Mouse (Mus musculus) thymus, postnatal 0 days (tissue): ENCODE data around the gene Ppp4r1. TPM values are rescaled to one million over a fixed set of nuclear protein-coding genes. Genes with fewer than 3 reads are reported as not detected.
A peak's percentile ranks its signal among the peaks of the same experiment; 100 is the strongest.

ENCODE experiments used
- DNase-seq: peaks from one replicate; pipeline ENCODE4 v3.0.0-alpha.2; 2015; ENCODE audit warnings: low spot score
- polyA plus RNA-seq: library from polyadenylated mRNA; unstranded; fragments of >200 nt; fragmentation: Nextera tagmentation; extraction: Ambion mirVana; gene quantifications from 2 replicates; pipeline ENCODE4 v1.2.1, GENCODE M21; 2015

The Ppp4r1 gene
- polyA plus RNA-seq, 1 experiment from 2014 or later: 19.1 TPM

- DNase-seq: peak; percentile 7
These were observed 10.1 kb upstream of the Ppp4r1 start, which contains the start of gene Rab31 for GRCm38 (mm10) chr17:65771951-65772934. Rab31 (minus strand) TSS chr17:65772752.

- no peak for DNase-seq
These were observed 8.8 kb upstream of the Ppp4r1 start for GRCm38 (mm10) chr17:65773617-65774016.

- DNase-seq: no peak
These were observed 7.9 kb upstream of the Ppp4r1 start for GRCm38 (mm10) chr17:65774439-65774838.

GRCm38 (mm10) chr17:65776228-65776627 lies 6.1 kb upstream of the Ppp4r1 start:
- DNase-seq: no peak

GRCm38 (mm10) chr17:65777461-65777860 lies 4.9 kb upstream of the Ppp4r1 start:
- no peak for DNase-seq

GRCm38 (mm10) chr17:65780970-65781369 lies 1.4 kb upstream of the Ppp4r1 start:
- no peak for DNase-seq

- DNase-seq: peak; percentile 73
These were observed 1.1 kb downstream of the Ppp4r1 start for GRCm38 (mm10) chr17:65783182-65784161.

- DNase-seq: peak; percentile 7
These were observed 2.3 kb downstream of the Ppp4r1 start for GRCm38 (mm10) chr17:65784610-65785140.

- no peak for DNase-seq
These were observed 3.3 kb downstream of the Ppp4r1 start for GRCm38 (mm10) chr17:65785707-65786106.

GRCm38 (mm10) chr17:65786225-65786624 lies 3.9 kb downstream of the Ppp4r1 start:
- DNase-seq: no peak

- no peak for DNase-seq
These were observed 4.9 kb downstream of the Ppp4r1 start for GRCm38 (mm10) chr17:65787261-65787660.

- DNase-seq: no peak
These were observed 6.3 kb downstream of the Ppp4r1 start for GRCm38 (mm10) chr17:65788542-65789291.

- no peak for DNase-seq
These were observed 7.2 kb downstream of the Ppp4r1 start for GRCm38 (mm10) chr17:65789576-65789975.

GRCm38 (mm10) chr17:65791161-65791560 lies 8.8 kb downstream of the Ppp4r1 start:
- no peak for DNase-seq

GRCm38 (mm10) chr17:65793307-65793930 lies 11.0 kb downstream of the Ppp4r1 start:
- no peak for DNase-seq

- no peak for DNase-seq
These were observed 11.9 kb downstream of the Ppp4r1 start for GRCm38 (mm10) chr17:65794096-65794850.

GRCm38 (mm10) chr17:65796056-65796455 lies 13.7 kb downstream of the Ppp4r1 start:
- no peak for DNase-seq

- peak; percentile 68 for DNase-seq
These were observed 16.1 kb downstream of the Ppp4r1 start for GRCm38 (mm10) chr17:65798446-65798845.

GRCm38 (mm10) chr17:65799353-65799752 lies 17.0 kb downstream of the Ppp4r1 start:
- DNase-seq: no peak
